Mouse (Mus musculus) liver, embryonic 13.5 days (tissue): Measurements from ENCODE around the gene Herc3. TPM values are rescaled to one million over a fixed set of nuclear protein-coding genes. Genes with fewer than 3 reads are reported as not detected.
A peak's percentile ranks its signal among the peaks of the same experiment; 100 is the strongest.

ENCODE experiments used
- ATAC-seq: fragments of 200-750 bp; cut with Nextera tagmentation; 2 replicates; pipeline ENCODE4 v1.8.0; 2017; ENCODE audit warnings: low read depth, mild to moderate bottlenecking, moderate number of reproducible peaks, moderate library complexity
- DNase-seq: peaks from one replicate; pipeline ENCODE4 v3.0.0; 2022
- H3K27ac ChIP-seq: fragments of 300-500 bp; sonication (generic); 2 replicates; pipeline ENCODE4 v1.5.1; 2015; ENCODE audit warnings: moderate library complexity, mild to moderate bottlenecking, inconsistent platforms
- H3K27me3 ChIP-seq: fragments of 300-500 bp; sonication (generic); 2 replicates; pipeline ENCODE4 v1.6.1; 2015; ENCODE audit warnings: mild to moderate bottlenecking, inconsistent platforms
- H3K36me3 ChIP-seq: fragments of 300-500 bp; sonication (generic); 2 replicates; pipeline ENCODE4 v1.6.1; 2015; ENCODE audit warnings: mild to moderate bottlenecking, inconsistent platforms
- H3K4me1 ChIP-seq: fragments of 300-500 bp; sonication (generic); replicated peaks from 2 replicates; pipeline ENCODE4 v1.6.1; 2015; ENCODE audit warnings: inconsistent platforms
- H3K4me2 ChIP-seq: fragments of 300-500 bp; sonication (generic); 2 replicates; pipeline ENCODE4 v1.6.1; 2015; ENCODE audit warnings: inconsistent platforms, mild to moderate bottlenecking, moderate library complexity
- H3K4me3 ChIP-seq: fragments of 300-500 bp; sonication (generic); replicated peaks from 2 replicates; pipeline ENCODE4 v1.5.1; 2015; ENCODE audit warnings: mild to moderate bottlenecking, inconsistent platforms
- H3K9ac ChIP-seq: fragments of 300-500 bp; sonication (generic); 2 replicates; pipeline ENCODE4 v1.6.1; 2015; ENCODE audit warnings: mild to moderate bottlenecking, inconsistent platforms
- H3K9me3 ChIP-seq: fragments of 300-500 bp; sonication (generic); replicated peaks from 2 replicates; pipeline ENCODE4 v1.6.1; 2016; ENCODE audit warnings: inconsistent platforms
- WGBS: fragments of 180-500 bp; shearing (Covaris S2); methylation state at CpG from one replicate; pipeline ENCODE4 v1.1.7; 2015; ENCODE audit not compliant: insufficient replicate concordance; 5-methylcytosine and 5-hydroxymethylcytosine counted together
- polyA plus RNA-seq: library from polyadenylated mRNA; unstranded; fragments of >200 nt; fragmentation: Nextera tagmentation; extraction: Ambion mirVana; gene quantifications from 2 replicates; pipeline ENCODE4 v1.2.1, GENCODE M21; 2015

The Herc3 gene
- polyA plus RNA-seq, 1 experiment from 2014 or later, result 1.8 TPM

DNA sequence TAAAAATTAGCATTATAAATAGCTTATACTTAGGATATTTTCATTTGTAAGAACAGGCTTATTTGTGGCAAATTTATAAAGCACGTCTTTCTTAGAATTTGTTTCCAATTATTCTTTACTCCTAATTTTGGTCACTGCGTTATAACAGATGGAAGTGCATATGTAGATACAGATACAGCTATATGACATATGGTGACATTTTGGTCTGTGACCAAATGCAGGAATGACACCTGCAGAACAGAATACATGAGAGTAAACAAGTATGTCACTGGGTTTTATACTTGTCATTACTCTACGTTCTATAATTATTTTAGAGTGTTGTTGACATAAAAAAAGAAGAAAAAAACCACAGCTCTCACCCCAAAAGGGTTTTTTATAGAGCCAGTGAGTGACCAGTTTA, 67.8 kb downstream of the Herc3 start:
- Histone ChIP-seq H3K4me3 (no peak overlapping the region), H3K9me3 (no peaks in the 10 kb centered on the region), H3K9ac (no peak overlapping the region), H3K4me1 (no peaks in the 10 kb centered on the region), H3K27me3 (no peaks in the 10 kb centered on the region), H3K4me2 (no peak overlapping the region), H3K27ac (no peak overlapping the region), H3K36me3 (no peaks in the 10 kb centered on the region)
- ATAC-seq (no peak), DNase-seq (no peak)
- WGBS, result 72% methylated on average over 3 of the region's 3 CpGs

DNA sequence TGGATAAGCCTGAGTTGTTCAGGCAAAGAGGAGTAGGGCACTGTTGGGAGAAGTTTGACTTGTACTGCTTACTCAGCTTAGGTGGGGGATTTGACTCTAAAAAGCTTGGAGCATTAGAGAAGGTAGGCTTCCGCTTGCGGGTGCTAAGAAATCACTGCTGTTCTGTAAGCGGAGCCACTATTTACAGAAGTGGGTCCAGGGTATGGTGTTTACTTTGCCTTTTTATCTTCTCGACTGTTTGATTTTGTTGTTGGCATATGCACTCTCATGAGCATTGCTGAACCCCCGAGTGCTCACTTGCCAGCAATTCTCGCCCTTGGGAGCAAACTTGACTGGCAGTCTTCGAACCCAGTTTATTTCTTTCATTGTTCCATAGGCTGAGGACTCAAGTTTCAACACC, 69.3 kb downstream of the Herc3 start:
- no peak overlapping the region for H3K9ac ChIP-seq
- H3K4me3 ChIP-seq, result no peak overlapping the region
- 67% methylated on average over 7 of the region's 7 CpGs for WGBS
- no peak overlapping the region for H3K27ac ChIP-seq
- no peak for DNase-seq
- H3K27me3 ChIP-seq, result no peaks in the 10 kb centered on the region
- ATAC-seq, result no peak
- H3K9me3 ChIP-seq, result no peaks in the 10 kb centered on the region
- no peak overlapping the region for H3K4me2 ChIP-seq
- no peaks in the 10 kb centered on the region for H3K36me3 ChIP-seq
- no peaks in the 10 kb centered on the region for H3K4me1 ChIP-seq

DNA sequence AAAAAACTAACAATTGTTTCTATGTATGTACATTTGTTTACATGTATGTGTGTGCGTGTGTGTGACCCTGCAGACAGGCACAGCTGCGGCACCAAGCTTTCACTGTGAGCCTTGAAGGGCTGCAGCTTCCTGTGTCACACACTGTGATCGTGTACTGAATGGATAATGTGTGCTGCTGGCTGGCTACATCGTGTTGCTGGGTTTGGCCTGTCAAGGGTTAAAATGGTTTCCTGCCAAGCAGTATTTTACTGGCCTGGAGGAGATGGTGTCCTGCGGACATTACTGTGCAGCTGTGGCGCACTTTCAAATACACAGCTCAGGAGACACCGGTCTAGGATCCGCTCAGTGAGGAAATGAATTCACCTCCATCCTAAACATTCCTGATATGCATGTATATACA, 71.9 kb downstream of the Herc3 start:
- Histone ChIP-seq H3K4me2 (no peak overlapping the region), H3K9me3 (no peaks in the 10 kb centered on the region; the same call in 1 of the 2 replicates), H3K27me3 (peaks cover 18% of the 10 kb centered on the region), H3K4me1 (no peaks in the 10 kb centered on the region), H3K27ac (no peak overlapping the region), H3K9ac (no peak overlapping the region), H3K36me3 (no peaks in the 10 kb centered on the region), H3K4me3 (no peak overlapping the region)
- DNase-seq, result no peak
- 35% methylated on average over 8 of the region's 8 CpGs for WGBS
- ATAC-seq, result no peak

- H3K4me1 ChIP-seq, result no peaks in the 10 kb centered on the region
- 49% methylated on average over 3 of the region's 3 CpGs for WGBS
- H3K4me2 ChIP-seq, result no peak overlapping the region
- no peak overlapping the region for H3K27ac ChIP-seq
- H3K9ac ChIP-seq, result no peak overlapping the region
- no peak for ATAC-seq
- no peaks in the 10 kb centered on the region for H3K36me3 ChIP-seq
- no peak overlapping the region for H3K4me3 ChIP-seq
- DNase-seq, result no peak
- peaks cover 18% of the 10 kb centered on the region for H3K27me3 ChIP-seq
- no peaks in the 10 kb centered on the region; the same call in 1 of the 2 replicates for H3K9me3 ChIP-seq
Measured at GRCm38 (mm10) chr6:58904551-58904950, 73.3 kb downstream of the Herc3 start.

- Histone ChIP-seq H3K4me3 (peak within 1 kb of the TSS; percentile 27), H3K9me3 (no peaks in the 10 kb centered on the region; the same call in 1 of the 2 replicates), H3K36me3 (no peaks in the 10 kb centered on the region), H3K4me1 (no peaks in the 10 kb centered on the region), H3K27ac (no peak within 1 kb of the TSS), H3K27me3 (peaks cover 18% of the 10 kb centered on the region), H3K9ac (no peak within 1 kb of the TSS), H3K4me2 (peak within 1 kb of the TSS; percentile 58)
- WGBS, result 54% methylated on average over 34 of the region's 34 CpGs
- ATAC-seq (no peak), DNase-seq (no peak)
Measured at GRCm38 (mm10) chr6:58906852-58907261, 75.6 kb downstream of the Herc3 start, which contains the start of gene Nap1l5. TSS of gene Nap1l5 (minus strand) at chr6:58907076.

DNA sequence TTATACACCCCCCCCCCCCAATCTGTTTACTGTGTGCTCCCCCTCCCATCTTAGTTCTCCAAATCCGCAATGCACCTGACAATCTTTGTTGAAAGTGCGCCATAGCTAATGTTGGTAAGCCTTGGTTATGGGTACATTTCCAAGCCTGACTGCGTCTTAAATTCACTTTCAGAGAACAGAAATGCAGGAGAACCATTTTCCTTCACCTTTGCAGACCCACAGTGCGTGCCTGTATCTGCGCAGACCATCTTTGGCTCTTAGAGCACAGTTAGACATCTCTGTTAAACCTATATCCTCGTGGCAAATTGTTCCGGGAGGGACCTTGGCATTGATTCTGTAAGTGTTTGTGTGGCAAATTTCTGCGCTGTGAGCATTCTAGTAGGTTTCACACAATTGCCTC, 76.1 kb downstream of the Herc3 start:
- H3K4me1 ChIP-seq, result no peaks in the 10 kb centered on the region
- no peak overlapping the region for H3K27ac ChIP-seq
- no peaks in the 10 kb centered on the region; the same call in 1 of the 2 replicates for H3K9me3 ChIP-seq
- H3K4me2 ChIP-seq, result no peak overlapping the region
- peaks cover 18% of the 10 kb centered on the region for H3K27me3 ChIP-seq
- 72% methylated on average over 8 of the region's 8 CpGs for WGBS
- no peaks in the 10 kb centered on the region for H3K36me3 ChIP-seq
- H3K4me3 ChIP-seq, result no peak overlapping the region
- ATAC-seq (no peak), DNase-seq (no peak)
- no peak overlapping the region for H3K9ac ChIP-seq

GRCm38 (mm10) chr6:58907791-58908190, 76.5 kb downstream of the Herc3 start:
- Histone ChIP-seq H3K4me2 (no peak overlapping the region), H3K4me1 (no peaks in the 10 kb centered on the region), H3K9me3 (no peaks in the 10 kb centered on the region; the same call in 1 of the 2 replicates), H3K4me3 (no peak overlapping the region), H3K27me3 (peaks cover 18% of the 10 kb centered on the region), H3K9ac (no peak overlapping the region), H3K36me3 (no peaks in the 10 kb centered on the region), H3K27ac (no peak overlapping the region)
- ATAC-seq (no peak), DNase-seq (no peak)
- WGBS, result 68% methylated on average over 2 of the region's 2 CpGs

- Histone ChIP-seq H3K27me3 (no peaks in the 10 kb centered on the region), H3K4me2 (no peak overlapping the region), H3K9ac (no peak overlapping the region), H3K27ac (no peak overlapping the region), H3K4me1 (no peaks in the 10 kb centered on the region), H3K36me3 (no peaks in the 10 kb centered on the region), H3K4me3 (no peak overlapping the region), H3K9me3 (no peaks in the 10 kb centered on the region)
- no peak for ATAC-seq
- DNase-seq, result no peak
- WGBS, result 59% methylated on average over 5 of the region's 5 CpGs
Measured at GRCm38 (mm10) chr6:58912842-58913241, 81.6 kb downstream of the Herc3 start.

DNA sequence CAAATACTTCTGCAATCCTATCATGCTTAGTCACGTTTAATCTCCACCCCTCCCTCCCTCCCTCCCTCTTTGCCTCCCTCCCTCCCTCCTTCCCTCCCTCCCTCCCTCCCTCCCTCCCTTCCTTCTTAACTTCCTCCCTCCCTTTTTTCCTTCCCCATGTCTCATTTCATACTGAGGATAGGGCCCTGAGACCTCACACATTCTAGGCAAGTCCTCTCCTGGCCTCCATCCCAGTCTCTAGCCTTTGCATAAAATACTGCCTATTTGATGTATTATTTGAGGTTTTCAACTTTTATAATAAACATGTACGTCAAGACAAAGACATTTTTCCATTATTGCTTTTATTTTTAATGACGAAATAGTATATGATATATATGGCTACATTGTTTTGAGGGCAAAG, 82.3 kb downstream of the Herc3 start:
- no peak overlapping the region for H3K27ac ChIP-seq
- H3K4me1 ChIP-seq, result no peaks in the 10 kb centered on the region
- no peak overlapping the region for H3K4me2 ChIP-seq
- H3K27me3 ChIP-seq, result no peaks in the 10 kb centered on the region
- no peaks in the 10 kb centered on the region for H3K9me3 ChIP-seq
- ATAC-seq, result no peak
- H3K9ac ChIP-seq, result no peak overlapping the region
- H3K36me3 ChIP-seq, result no peaks in the 10 kb centered on the region
- WGBS, result 62% methylated on average over 3 of the region's 3 CpGs
- no peak overlapping the region for H3K4me3 ChIP-seq
- no peak for DNase-seq

DNA sequence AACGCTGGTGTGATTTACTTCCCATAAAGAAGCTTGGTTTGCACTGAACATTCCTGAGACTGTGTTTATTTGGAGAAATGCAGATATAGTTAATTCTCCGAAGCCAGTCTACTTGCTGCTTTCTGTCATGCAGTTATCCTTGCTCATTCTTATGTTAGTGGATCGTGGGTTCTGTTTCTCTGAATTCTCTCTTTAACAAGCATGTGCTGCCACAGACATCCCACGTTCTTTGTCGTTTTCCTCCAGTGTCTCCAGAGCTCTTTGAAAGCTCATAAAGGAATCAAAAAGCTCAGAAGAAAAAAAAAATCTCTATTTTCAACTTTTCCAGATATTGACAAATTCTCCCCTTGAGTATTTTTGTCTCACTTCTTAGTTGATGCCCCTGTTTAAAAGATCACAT, 82.7 kb downstream of the Herc3 start:
- Histone ChIP-seq H3K4me2 (no peak overlapping the region), H3K36me3 (no peaks in the 10 kb centered on the region), H3K4me3 (no peak overlapping the region), H3K9me3 (no peaks in the 10 kb centered on the region), H3K9ac (no peak overlapping the region), H3K27me3 (no peaks in the 10 kb centered on the region), H3K4me1 (no peaks in the 10 kb centered on the region), H3K27ac (no peak overlapping the region)
- 66% methylated on average over 5 of the region's 5 CpGs for WGBS
- no peak for ATAC-seq
- no peak for DNase-seq

- H3K9me3 ChIP-seq, result no peaks in the 10 kb centered on the region
- WGBS, result 22% methylated on average over 5 of the region's 5 CpGs
- DNase-seq (no peak), ATAC-seq (peak; percentile 36)
- H3K4me2 ChIP-seq, result no peak overlapping the region
- no peaks in the 10 kb centered on the region for H3K4me1 ChIP-seq
- no peaks in the 10 kb centered on the region for H3K36me3 ChIP-seq
- no peak overlapping the region for H3K4me3 ChIP-seq
- no peaks in the 10 kb centered on the region for H3K27me3 ChIP-seq
- no peak overlapping the region for H3K9ac ChIP-seq
- H3K27ac ChIP-seq, result no peak overlapping the region
Measured at GRCm38 (mm10) chr6:58916498-58916897, 85.2 kb downstream of the Herc3 start.

DNA sequence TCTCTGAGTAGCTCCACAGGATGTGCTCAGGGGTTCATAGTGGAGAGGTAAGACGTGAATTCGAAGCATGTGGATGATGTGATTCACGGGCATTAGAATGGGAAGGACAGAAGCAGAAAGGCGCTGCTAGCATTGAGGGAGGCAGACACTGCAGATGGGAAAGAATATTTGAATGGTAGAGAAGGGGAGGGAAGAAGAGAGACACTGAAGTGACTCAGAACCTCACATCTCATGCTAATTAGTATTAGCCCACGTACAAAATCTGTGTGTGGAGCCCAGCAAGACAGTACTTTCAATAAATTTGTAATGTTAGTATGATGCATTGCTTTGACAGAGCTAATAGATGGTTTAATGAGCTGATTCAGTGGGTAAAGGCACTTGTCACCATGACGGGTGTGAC, 89.5 kb downstream of the Herc3 start:
- Histone ChIP-seq H3K27ac (no peak overlapping the region), H3K36me3 (no peaks in the 10 kb centered on the region), H3K27me3 (no peaks in the 10 kb centered on the region), H3K4me1 (no peaks in the 10 kb centered on the region), H3K4me2 (no peak overlapping the region), H3K4me3 (no peak overlapping the region), H3K9ac (no peak overlapping the region), H3K9me3 (no peaks in the 10 kb centered on the region)
- WGBS, result 68% methylated on average over 6 of the region's 6 CpGs
- no peak for ATAC-seq
- no peak for DNase-seq
